Mouse (Mus musculus) adrenal gland, adult 2 months (tissue): ENCODE measurements around the gene Ttc9. TPM values are rescaled to one million over a fixed set of nuclear protein-coding genes. Genes with fewer than 3 reads are reported as not detected.

Source experiments
- DNase-seq: peaks from one replicate; pipeline ENCODE4 v3.0.0; 2021
- polyA plus RNA-seq: library from polyadenylated mRNA; depleted of rRNA; stranded (reverse); fragments of >200 nt; gene quantifications from 2 replicates; pipeline ENCODE4 v1.2.3, GENCODE M21; 2012
- total RNA-seq, 2 experiments: library from RNA; stranded (reverse); gene quantifications; 2 replicates each; pipeline ENCODE4 v1.2.3; 2021

Ttc9 gene
- total and polyA plus RNA-seq, 3 experiments = 0.73 to 3.8 (median 3.7) TPM

GRCm38 (mm10) chr12:81658086-81658485 is 27.0 kb downstream of the Ttc9 start:
- DNase-seq = no peak

- no peak for DNase-seq
Observed at GRCm38 (mm10) chr12:81662076-81662475, 31.0 kb downstream of the Ttc9 start.

GRCm38 (mm10) chr12:81663116-81663515 is 32.1 kb downstream of the Ttc9 start:
- DNase-seq = no peak

- DNase-seq = no peak
Observed at GRCm38 (mm10) chr12:81663906-81664305, 32.9 kb downstream of the Ttc9 start.

GRCm38 (mm10) chr12:81668406-81668805 is 37.4 kb downstream of the Ttc9 start:
- DNase-seq = no peak

GRCm38 (mm10) chr12:81675557-81675956 is 44.5 kb downstream of the Ttc9 start:
- DNase-seq = no peak

GRCm38 (mm10) chr12:81679807-81680529 is 48.9 kb downstream of the Ttc9 start:
- DNase-seq = no peak

GRCm38 (mm10) chr12:81683395-81683794 is 52.3 kb downstream of the Ttc9 start:
- DNase-seq = no peak

- DNase-seq = no peak
Observed at GRCm38 (mm10) chr12:81684096-81684495, 53.0 kb downstream of the Ttc9 start.

- DNase-seq = no peak
Observed at GRCm38 (mm10) chr12:81685981-81686380, 54.9 kb downstream of the Ttc9 start.

- DNase-seq = no peak
Observed at GRCm38 (mm10) chr12:81686406-81687117, 55.5 kb downstream of the Ttc9 start.

- DNase-seq = no peak
Observed at GRCm38 (mm10) chr12:81687873-81688272, 56.8 kb downstream of the Ttc9 start.

- peak; percentile 66 for DNase-seq
Observed at GRCm38 (mm10) chr12:81688537-81688936, 57.5 kb downstream of the Ttc9 start.

- DNase-seq = no peak
Observed at GRCm38 (mm10) chr12:81689505-81690056, 58.5 kb downstream of the Ttc9 start.

- no peak for DNase-seq
Observed at GRCm38 (mm10) chr12:81690111-81690510, 59.1 kb downstream of the Ttc9 start.

GRCm38 (mm10) chr12:81690751-81691150 is 59.7 kb downstream of the Ttc9 start:
- peak; percentile 16 for DNase-seq

GRCm38 (mm10) chr12:81691177-81691730 is 60.2 kb downstream of the Ttc9 start:
- DNase-seq = peak; percentile 28

- no peak for DNase-seq
Observed at GRCm38 (mm10) chr12:81698011-81698410, 67.0 kb downstream of the Ttc9 start.

GRCm38 (mm10) chr12:81702903-81703302 is 71.9 kb downstream of the Ttc9 start:
- DNase-seq = no peak

GRCm38 (mm10) chr12:81712618-81713017 is 81.6 kb downstream of the Ttc9 start:
- DNase-seq = no peak
